Mouse (Mus musculus) heart, postnatal 0 days (tissue): ENCODE measurements around the gene Rps15a.

ENCODE experiments used
- CTCF ChIP-seq: IDR thresholded peaks from 2 replicates; pipeline ENCODE4 v1.5.1; 2016; ENCODE audit warnings: antibody characterized with exemption, control low read depth, low read depth
- EP300 ChIP-seq: IDR thresholded peaks from 2 replicates; pipeline ENCODE4 v1.6.1; 2016; ENCODE audit warnings: antibody characterized with exemption, low read depth

DNA sequence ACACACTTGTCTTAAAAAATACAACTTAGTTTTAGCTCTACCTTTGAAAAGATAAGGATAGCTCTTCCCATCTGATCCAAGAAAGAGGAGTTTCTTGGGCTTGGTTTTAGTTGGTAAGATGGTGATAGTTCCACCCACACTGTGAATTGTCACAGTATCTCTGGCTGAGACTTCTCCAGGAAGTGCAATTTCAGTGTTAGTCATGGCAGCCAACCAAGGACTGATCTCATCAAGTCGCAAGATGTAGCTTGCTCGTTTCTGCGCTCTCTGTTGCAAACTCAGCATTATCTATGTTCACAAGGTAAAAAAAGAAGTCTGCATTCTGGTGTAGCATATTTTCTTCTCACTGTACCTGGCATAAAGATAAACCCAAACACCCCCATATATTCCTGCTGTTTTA lies 44.1 kb upstream of the Rps15a start:
- TF ChIP-seq CTCF, result no peak
- no peak for TF ChIP-seq EP300
